Mouse (Mus musculus): ENCODE results near the gene Iqcd.

Iqcd gene

GRCm38 (mm10) chr5:120571056-120571740, 17.6 kb upstream of the Iqcd start:
- in situ Hi-C loops (cut with MboI; ENCODE audit: low sequenced_read_pairs), result no loop called here

- in situ Hi-C loops (cut with MboI; ENCODE audit: low sequenced_read_pairs), result no loop called here
Observed at GRCm38 (mm10) chr5:120574469-120575063, 14.2 kb upstream of the Iqcd start.

- in situ Hi-C loops (cut with MboI; ENCODE audit: low sequenced_read_pairs), result no loop called here
Observed at GRCm38 (mm10) chr5:120576781-120577301, 12.0 kb upstream of the Iqcd start.

GRCm38 (mm10) chr5:120577935-120578441, 10.8 kb upstream of the Iqcd start:
- in situ Hi-C loops (cut with MboI; ENCODE audit: low sequenced_read_pairs), result no loop called here

- in situ Hi-C loops (cut with MboI; ENCODE audit: low sequenced_read_pairs), result no loop called here
Observed at GRCm38 (mm10) chr5:120578504-120579081, 10.2 kb upstream of the Iqcd start.

- in situ Hi-C loops (cut with MboI; ENCODE audit: low sequenced_read_pairs), result no loop called here
Observed at GRCm38 (mm10) chr5:120579211-120579897, 9.5 kb upstream of the Iqcd start.

GRCm38 (mm10) chr5:120579898-120580626, 8.8 kb upstream of the Iqcd start:
- in situ Hi-C loops (cut with MboI; ENCODE audit: low sequenced_read_pairs), result loop anchor here (10.0 kb wide), 1 partner anchor 55 kb away; no protein-coding TSS in a partner anchor

GRCm38 (mm10) chr5:120582002-120582401, 6.8 kb upstream of the Iqcd start:
- in situ Hi-C loops (cut with MboI; ENCODE audit: low sequenced_read_pairs), result loop anchor here (10.0 kb wide), 1 partner anchor 57 kb away; no protein-coding TSS in a partner anchor

- in situ Hi-C loops (cut with MboI; ENCODE audit: low sequenced_read_pairs), result loop anchor here (10.0 kb wide), 1 partner anchor 59 kb away; no protein-coding TSS in a partner anchor
Observed at GRCm38 (mm10) chr5:120583511-120583910, 5.3 kb upstream of the Iqcd start.

- in situ Hi-C loops (cut with MboI; ENCODE audit: low sequenced_read_pairs), result loop anchor here (10.0 kb wide), 1 partner anchor 60 kb away; no protein-coding TSS in a partner anchor
Observed at GRCm38 (mm10) chr5:120584968-120585367, 3.8 kb upstream of the Iqcd start.

- in situ Hi-C loops (cut with MboI; ENCODE audit: low sequenced_read_pairs), result loop anchor here (10.0 kb wide), 1 partner anchor 62 kb away; no protein-coding TSS in a partner anchor
Observed at GRCm38 (mm10) chr5:120586741-120587615, 1.8 kb upstream of the Iqcd start.

GRCm38 (mm10) chr5:120587616-120587926, 1.2 kb upstream of the Iqcd start:
- in situ Hi-C loops (cut with MboI; ENCODE audit: low sequenced_read_pairs), result loop anchor here (10.0 kb wide), 1 partner anchor 63 kb away; no protein-coding TSS in a partner anchor

GRCm38 (mm10) chr5:120587940-120588568, 762 bp upstream of the Iqcd start:
- in situ Hi-C loops (cut with MboI; ENCODE audit: low sequenced_read_pairs), result loop anchor here (10.0 kb wide), 1 partner anchor 63 kb away; no protein-coding TSS in a partner anchor

- in situ Hi-C loops (cut with MboI; ENCODE audit: low sequenced_read_pairs), result no loop called here
Observed at GRCm38 (mm10) chr5:120590356-120591010, 1.7 kb downstream of the Iqcd start.

- in situ Hi-C loops (cut with MboI; ENCODE audit: low sequenced_read_pairs), result no loop called here
Observed at GRCm38 (mm10) chr5:120592141-120592540, 3.3 kb downstream of the Iqcd start.

GRCm38 (mm10) chr5:120594485-120594884, 5.7 kb downstream of the Iqcd start:
- in situ Hi-C loops (cut with MboI; ENCODE audit: low sequenced_read_pairs), result no loop called here

GRCm38 (mm10) chr5:120599625-120600024, 10.8 kb downstream of the Iqcd start:
- in situ Hi-C loops (cut with MboI; ENCODE audit: low sequenced_read_pairs), result no loop called here

GRCm38 (mm10) chr5:120600946-120601668, 12.3 kb downstream of the Iqcd start:
- in situ Hi-C loops (cut with MboI; ENCODE audit: low sequenced_read_pairs), result no loop called here

All from CH12F3 (cell line).